Mouse (Mus musculus) forelimb bud, embryonic 11.5 days (tissue): ENCODE measurements around the gene Dock2.
A peak's percentile ranks its signal among the peaks of the same experiment; 100 is the strongest.

Experiments
- DNase-seq: peaks from one replicate; pipeline ENCODE4 v3.0.0-alpha.2; 2012; ENCODE audit warnings: low read depth, low spot score

Gene Dock2

GRCm38 (mm10) chr11:34427212-34427611 is 356.5 kb downstream of the Dock2 start:
- DNase-seq: no peak

GRCm38 (mm10) chr11:34424546-34424945 is 359.1 kb downstream of the Dock2 start:
- no peak for DNase-seq

- DNase-seq: no peak
Observed at GRCm38 (mm10) chr11:34421061-34421460, 362.6 kb downstream of the Dock2 start.

GRCm38 (mm10) chr11:34416619-34416979 is 367.1 kb downstream of the Dock2 start:
- DNase-seq: no peak

GRCm38 (mm10) chr11:34415884-34416618 is 367.6 kb downstream of the Dock2 start:
- peak; percentile 57 for DNase-seq

- no peak for DNase-seq
Observed at GRCm38 (mm10) chr11:34406850-34407249, 376.8 kb downstream of the Dock2 start.

- DNase-seq: no peak
Observed at GRCm38 (mm10) chr11:34406309-34406708, 377.4 kb downstream of the Dock2 start.

GRCm38 (mm10) chr11:34405311-34405710 is 378.4 kb downstream of the Dock2 start:
- no peak for DNase-seq

GRCm38 (mm10) chr11:34401343-34401742 is 382.3 kb downstream of the Dock2 start:
- no peak for DNase-seq

GRCm38 (mm10) chr11:34398555-34398954 is 385.1 kb downstream of the Dock2 start:
- DNase-seq: no peak

GRCm38 (mm10) chr11:34397661-34398060 is 386.0 kb downstream of the Dock2 start:
- DNase-seq: no peak

- no peak for DNase-seq
Observed at GRCm38 (mm10) chr11:34395802-34396201, 387.9 kb downstream of the Dock2 start.

GRCm38 (mm10) chr11:34392105-34392504 is 391.6 kb downstream of the Dock2 start:
- no peak for DNase-seq

GRCm38 (mm10) chr11:34389261-34390116 is 394.2 kb downstream of the Dock2 start:
- DNase-seq: no peak

- DNase-seq: no peak
Observed at GRCm38 (mm10) chr11:34385001-34385688, 398.5 kb downstream of the Dock2 start.

GRCm38 (mm10) chr11:34384178-34384577 is 399.5 kb downstream of the Dock2 start:
- DNase-seq: no peak

- no peak for DNase-seq
Observed at GRCm38 (mm10) chr11:34383501-34383900, 400.2 kb downstream of the Dock2 start.

- DNase-seq: no peak
Observed at GRCm38 (mm10) chr11:34377649-34378048, 406.0 kb downstream of the Dock2 start.

- DNase-seq: no peak
Observed at GRCm38 (mm10) chr11:34375557-34375956, 408.1 kb downstream of the Dock2 start.

GRCm38 (mm10) chr11:34372224-34372623 is 411.5 kb downstream of the Dock2 start:
- DNase-seq: no peak

GRCm38 (mm10) chr11:34356109-34356508 is 427.6 kb downstream of the Dock2 start:
- peak; percentile 31 for DNase-seq

- DNase-seq: no peak
Observed at GRCm38 (mm10) chr11:34355406-34355805, 428.3 kb downstream of the Dock2 start.
